Mouse (Mus musculus) R1 (cell line): ENCODE measurements at regions not wholly inside any gene's neighbourhood (a gene's known extent, or its start where the extent isn't known, plus 50 kb on each side); places are given as distances from the start of the nearest gene placed in this dataset.
A peak's percentile ranks its signal among the peaks of the same experiment; 100 is the strongest.

Source experiments
- DNase-seq: peaks from one replicate; pipeline ENCODE4 v3.0.0-alpha.2; 2018; ENCODE audit warnings: low read depth, low spot score

- no peak for DNase-seq
Observed at GRCm38 (mm10) chr16:91156506-91156905, 61.6 kb upstream of the 4932438H23Rik start.

GRCm38 (mm10) chr16:91160679-91161078 is 64.6 kb upstream of the Olig2 start:
- DNase-seq: peak; percentile 29

- no peak for DNase-seq
Observed at GRCm38 (mm10) chr16:91161616-91162015, 63.6 kb upstream of the Olig2 start.

- no peak for DNase-seq
Observed at GRCm38 (mm10) chr16:91162381-91162780, 62.9 kb upstream of the Olig2 start.

DNA sequence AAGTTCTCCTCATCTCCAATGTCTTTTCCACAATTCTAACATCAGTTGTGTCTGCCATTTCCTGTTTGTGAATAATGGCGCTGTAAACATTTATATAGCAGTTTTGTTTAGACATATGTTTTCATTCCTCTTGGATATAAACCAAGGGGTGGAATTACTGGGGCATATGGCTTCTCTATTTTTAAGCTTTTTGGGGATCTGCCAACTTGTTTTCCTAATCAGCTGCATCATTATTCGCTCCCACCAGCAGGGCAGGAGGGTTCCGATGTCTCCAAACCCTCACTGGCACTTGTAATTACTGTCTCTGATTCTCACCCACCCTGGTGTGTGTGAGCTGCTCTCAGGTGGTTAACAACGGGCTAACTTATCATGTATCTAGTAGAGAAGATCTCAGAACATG is 59.4 kb upstream of the Olig2 start:
- DNase-seq: no peak

DNA sequence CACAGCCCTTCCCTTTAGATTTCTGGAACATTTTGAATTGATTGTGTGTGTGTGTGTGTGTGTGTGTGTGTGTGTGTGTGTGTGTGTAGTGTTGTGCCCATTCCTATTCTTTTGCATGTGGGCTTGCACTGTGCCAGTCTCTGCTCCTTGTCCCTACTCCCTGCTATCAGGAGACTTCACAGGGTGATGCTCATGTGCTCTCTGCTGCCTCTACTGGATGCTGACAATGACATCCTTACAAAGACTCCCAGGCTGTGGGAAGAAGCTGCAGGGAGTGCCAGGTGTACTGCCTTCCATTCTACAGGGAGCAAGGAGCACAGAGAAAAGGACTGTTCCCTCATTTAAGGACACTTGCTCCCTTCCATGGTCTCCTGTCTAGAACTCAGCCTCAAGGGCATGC is 58.4 kb upstream of the Olig2 start:
- DNase-seq: peak; percentile 69

DNA sequence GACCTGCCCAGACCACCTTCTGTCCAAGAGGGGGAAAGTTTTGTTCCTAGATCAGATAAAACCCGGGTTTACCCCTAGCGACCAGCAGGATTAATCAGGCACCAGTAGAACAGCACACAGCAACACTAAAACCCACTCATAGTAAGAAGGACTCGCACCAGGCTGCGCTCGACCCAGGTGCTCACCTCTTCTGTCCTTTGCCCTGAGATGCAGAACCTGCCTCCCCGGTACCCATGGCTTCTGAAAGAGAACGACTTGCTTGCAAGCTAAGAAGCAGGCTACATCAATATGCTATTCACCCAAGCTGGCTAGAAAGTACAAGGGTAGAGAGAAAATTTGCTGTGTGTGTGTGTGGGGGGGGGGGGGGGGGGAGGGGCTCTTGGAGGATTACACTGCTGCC is 56.9 kb upstream of the Olig2 start:
- DNase-seq: no peak

GRCm38 (mm10) chr16:91169829-91170228 is 55.4 kb upstream of the Olig2 start:
- DNase-seq: no peak

- no peak for DNase-seq
Observed at GRCm38 (mm10) chr16:91171911-91172440, 53.3 kb upstream of the Olig2 start.

DNA sequence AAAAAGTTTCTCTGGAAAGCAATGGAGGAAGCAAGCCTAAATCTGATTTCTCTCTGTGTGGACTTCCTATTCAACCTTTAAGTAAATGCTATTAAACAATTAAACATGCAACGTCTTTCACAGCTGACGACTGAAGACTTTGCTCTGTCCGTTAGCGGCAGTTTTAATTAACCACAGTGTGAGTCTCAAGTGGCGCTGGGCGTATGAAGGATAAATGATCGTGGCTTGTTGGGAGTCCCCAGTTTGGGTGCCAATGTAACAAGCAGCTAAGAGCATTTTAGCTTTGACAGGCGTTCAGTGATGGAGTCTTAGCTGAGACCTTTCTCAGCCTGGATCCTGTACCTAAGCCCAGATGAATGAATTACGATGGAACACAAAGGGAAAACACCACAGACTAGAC is 52.7 kb upstream of the Olig2 start:
- no peak for DNase-seq

DNA sequence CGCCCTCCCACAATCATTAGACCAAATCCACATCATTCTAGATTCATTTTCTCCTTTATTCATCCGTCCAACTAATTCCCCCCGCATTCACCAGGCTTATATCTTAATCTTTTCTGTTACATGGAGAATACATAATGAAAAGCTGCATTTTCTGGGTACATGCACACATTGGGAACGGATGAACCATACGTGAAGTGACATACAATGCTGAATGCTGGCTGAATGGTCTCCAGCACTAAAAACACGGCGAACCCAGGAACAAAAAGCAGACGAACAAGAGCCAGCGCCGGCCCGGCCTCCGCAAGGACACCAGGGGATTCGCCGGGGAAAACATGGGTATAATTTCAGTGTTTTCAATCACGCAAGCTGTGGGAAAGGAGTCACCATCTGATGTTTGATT is 52.0 kb upstream of the Olig2 start:
- no peak for DNase-seq

GRCm38 (mm10) chr16:91173870-91174278 is 51.4 kb upstream of the Olig2 start:
- DNase-seq: no peak

DNA sequence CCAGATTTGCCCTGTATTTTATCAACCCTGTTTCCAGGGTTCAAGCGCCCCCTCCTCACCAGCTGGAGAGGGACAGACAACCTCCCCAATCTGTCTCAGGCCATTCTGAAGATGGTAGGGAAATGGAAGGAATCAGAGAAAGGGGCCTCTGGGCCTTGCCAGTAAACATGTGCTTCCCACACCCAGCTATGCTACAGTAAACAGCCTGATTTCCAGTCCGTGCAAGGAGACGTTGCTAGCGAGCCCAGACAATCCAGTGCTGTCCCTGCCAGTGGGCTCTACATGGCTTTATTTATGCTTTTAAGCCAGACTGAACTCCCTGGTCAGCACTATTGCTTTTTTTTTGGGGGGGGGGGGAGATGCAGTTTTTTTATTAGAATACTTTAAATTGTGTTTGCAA is 50.9 kb upstream of the Olig2 start:
- no peak for DNase-seq
